Mouse (Mus musculus): Measurements from ENCODE around the gene Akna. TPM values are rescaled to one million over a fixed set of nuclear protein-coding genes. Genes with fewer than 3 reads are reported as not detected.

The Akna gene
- total RNA-seq, 1 experiment = 2.7 TPM

DNA sequence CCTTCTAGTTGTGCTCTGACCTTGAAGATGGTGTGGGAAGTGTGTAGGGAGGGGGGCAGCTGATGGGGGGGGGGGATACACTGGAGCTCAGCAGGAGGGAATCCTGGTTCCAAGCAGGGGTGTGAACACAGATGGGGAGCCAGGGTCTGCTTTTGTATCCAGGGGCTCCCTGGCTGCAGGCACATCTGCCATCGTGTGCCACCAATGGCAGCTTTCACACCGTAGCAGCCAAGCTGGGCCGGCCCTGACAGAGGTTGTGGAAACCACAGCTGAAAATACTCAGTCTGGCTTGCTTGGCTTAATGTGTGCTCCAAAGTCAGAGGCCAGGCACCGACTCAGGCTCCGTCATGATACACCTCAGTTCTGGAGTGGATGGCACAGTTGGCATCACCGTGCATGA, 15.1 kb downstream of the Akna start:
- in situ Hi-C loops (cut with MboI; ENCODE audit: low sequenced_read_pairs in 2 of 2, unreplicated experiment in 2 of 2) = no loop called here
- peaks cover 0 to 11% of the 10 kb centered on the region in 2 experiments; a peak in 1 of 4 replicates for H3K4me1 ChIP-seq (ENCODE audit: control insufficient read depth in 2 of 2, insufficient read depth in 2 of 2, low read length in 2 of 2, poor library complexity in 1 of 2)
- TF ChIP-seq HCFC1 (IDR thresholded peaks at IDR 0.05; ENCODE audit: borderline replicate concordance, insufficient read depth, low read length) (no peak), ZNF384 (IDR thresholded peaks at IDR 0.05; ENCODE audit: low read depth, low read length) (no peak), ZC3H11A (IDR thresholded peaks at IDR 0.05; ENCODE audit: borderline replicate concordance, low read depth, low read length) (no peak), MAFK (IDR thresholded peaks at IDR 0.05; ENCODE audit: insufficient read depth, low read depth, low read length) (no peak), CHD2 (IDR thresholded peaks at IDR 0.05; ENCODE audit: low read depth, low read length) (no peak)
- H3K4me3 ChIP-seq (ENCODE audit: insufficient read depth in 1 of 2, low read depth in 1 of 2, low read length in 2 of 2, poor library complexity in 1 of 2, severe bottlenecking in 1 of 2) = no peak overlapping the region
- H3K9me3 ChIP-seq (ENCODE audit: control insufficient read depth, insufficient read depth, low read depth, low read length) = no peaks in the 10 kb centered on the region
- no peak overlapping the region for H3K27ac ChIP-seq (ENCODE audit: insufficient read depth, low read depth, low read length, poor library complexity, severe bottlenecking)
- DNase-seq (ENCODE audit: low read depth, low spot score) = no peak
- no peak overlapping the region for H3K9ac ChIP-seq (ENCODE audit: insufficient read depth, low read depth, low read length, poor library complexity, severe bottlenecking)
- no peaks in the 10 kb centered on the region; the same call in 1 of the 2 replicates for H3K36me3 ChIP-seq (ENCODE audit: control insufficient read depth, insufficient read depth, low read length, poor library complexity, severe bottlenecking)

DNA sequence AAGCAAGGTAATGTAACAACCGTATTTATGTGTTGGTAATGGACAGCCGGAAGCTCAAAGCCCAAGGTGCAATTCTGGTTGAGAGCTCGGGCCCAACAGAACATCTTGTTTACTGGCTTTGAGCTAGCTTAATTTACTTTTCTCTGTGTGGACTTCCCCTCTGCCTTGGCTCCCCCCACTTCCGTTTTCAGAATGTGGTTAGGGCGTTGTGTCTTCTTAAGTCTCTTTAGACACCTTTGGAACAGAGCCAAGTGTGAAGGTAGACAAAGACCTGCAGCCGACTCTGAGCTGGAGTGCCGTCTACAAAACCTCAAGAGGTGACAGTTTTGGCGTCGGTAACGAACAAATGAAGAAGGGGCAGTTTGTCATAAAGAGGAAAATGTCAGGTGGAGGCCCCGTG, 17.4 kb downstream of the Akna start:
- in situ Hi-C loops (cut with MboI; ENCODE audit: low sequenced_read_pairs in 2 of 2, unreplicated experiment in 2 of 2) = no loop called here
- no peaks in the 10 kb centered on the region for H3K9me3 ChIP-seq (ENCODE audit: control insufficient read depth, insufficient read depth, low read depth, low read length)
- H3K27ac ChIP-seq (ENCODE audit: insufficient read depth, low read depth, low read length, poor library complexity, severe bottlenecking) = no peak overlapping the region
- H3K4me1 ChIP-seq (ENCODE audit: control insufficient read depth in 2 of 2, insufficient read depth in 2 of 2, low read length in 2 of 2, poor library complexity in 1 of 2) = peaks cover 0 to 6% of the 10 kb centered on the region in 2 experiments; a peak in 1 of 4 replicates
- no peak overlapping the region for H3K4me3 ChIP-seq (ENCODE audit: insufficient read depth in 1 of 2, low read depth in 1 of 2, low read length in 2 of 2, poor library complexity in 1 of 2, severe bottlenecking in 1 of 2)
- no peak for TF ChIP-seq CHD2 (IDR thresholded peaks at IDR 0.05; ENCODE audit: low read depth, low read length)
- TF ChIP-seq HCFC1 (IDR thresholded peaks at IDR 0.05; ENCODE audit: borderline replicate concordance, insufficient read depth, low read length) = no peak
- TF ChIP-seq MAFK (IDR thresholded peaks at IDR 0.05; ENCODE audit: insufficient read depth, low read depth, low read length) = no peak
- TF ChIP-seq ZNF384 (IDR thresholded peaks at IDR 0.05; ENCODE audit: low read depth, low read length) = no peak
- TF ChIP-seq ZC3H11A (IDR thresholded peaks at IDR 0.05; ENCODE audit: borderline replicate concordance, low read depth, low read length) = no peak
- no peak overlapping the region for H3K9ac ChIP-seq (ENCODE audit: insufficient read depth, low read depth, low read length, poor library complexity, severe bottlenecking)
- no peaks in the 10 kb centered on the region; the same call in 1 of the 2 replicates for H3K36me3 ChIP-seq (ENCODE audit: control insufficient read depth, insufficient read depth, low read length, poor library complexity, severe bottlenecking)
- DNase-seq (ENCODE audit: low read depth, low spot score) = no peak

GRCm38 (mm10) chr4:63385253-63385652, 17.9 kb downstream of the Akna start:
- no peak overlapping the region for H3K27ac ChIP-seq (ENCODE audit: insufficient read depth, low read depth, low read length, poor library complexity, severe bottlenecking)
- no peaks in the 10 kb centered on the region for H3K9me3 ChIP-seq (ENCODE audit: control insufficient read depth, insufficient read depth, low read depth, low read length)
- no peak for DNase-seq (ENCODE audit: low read depth, low spot score)
- H3K9ac ChIP-seq (ENCODE audit: insufficient read depth, low read depth, low read length, poor library complexity, severe bottlenecking) = no peak overlapping the region
- in situ Hi-C loops (cut with MboI; ENCODE audit: low sequenced_read_pairs in 2 of 2, unreplicated experiment in 2 of 2) = no loop called here
- no peaks in the 10 kb centered on the region; the same call in 1 of the 2 replicates for H3K36me3 ChIP-seq (ENCODE audit: control insufficient read depth, insufficient read depth, low read length, poor library complexity, severe bottlenecking)
- H3K4me3 ChIP-seq (ENCODE audit: insufficient read depth in 1 of 2, low read depth in 1 of 2, low read length in 2 of 2, poor library complexity in 1 of 2, severe bottlenecking in 1 of 2) = no peak overlapping the region
- peaks cover 0 to 6% of the 10 kb centered on the region in 2 experiments; a peak in 1 of 4 replicates for H3K4me1 ChIP-seq (ENCODE audit: control insufficient read depth in 2 of 2, insufficient read depth in 2 of 2, low read length in 2 of 2, poor library complexity in 1 of 2)
- TF ChIP-seq ZNF384 (IDR thresholded peaks at IDR 0.05; ENCODE audit: low read depth, low read length) (no peak), CHD2 (IDR thresholded peaks at IDR 0.05; ENCODE audit: low read depth, low read length) (no peak), ZC3H11A (IDR thresholded peaks at IDR 0.05; ENCODE audit: borderline replicate concordance, low read depth, low read length) (no peak), HCFC1 (IDR thresholded peaks at IDR 0.05; ENCODE audit: borderline replicate concordance, insufficient read depth, low read length) (no peak), MAFK (IDR thresholded peaks at IDR 0.05; ENCODE audit: insufficient read depth, low read depth, low read length) (no peak)

DNA sequence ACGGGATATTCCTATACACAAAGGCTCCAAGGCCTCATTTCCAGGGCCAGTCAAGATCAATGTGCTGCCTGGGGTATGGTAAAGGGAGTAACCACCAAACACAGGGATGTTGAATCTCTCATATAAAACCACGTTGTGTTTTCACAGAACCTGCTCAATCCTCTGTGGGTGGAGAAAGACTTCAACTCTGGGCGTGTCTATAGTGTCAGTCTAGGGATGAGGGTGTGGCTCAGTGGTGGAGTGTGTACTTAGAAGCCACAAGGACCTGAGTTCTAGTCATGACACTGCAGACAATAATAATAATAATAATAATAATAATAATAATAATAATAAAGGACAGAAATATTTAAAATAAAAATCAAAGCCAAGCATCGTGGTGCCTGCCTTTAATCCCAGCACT, 18.9 kb downstream of the Akna start:
- no peaks in the 10 kb centered on the region; the same call in 1 of the 2 replicates for H3K36me3 ChIP-seq (ENCODE audit: control insufficient read depth, insufficient read depth, low read length, poor library complexity, severe bottlenecking)
- H3K27ac ChIP-seq (ENCODE audit: insufficient read depth, low read depth, low read length, poor library complexity, severe bottlenecking) = no peak overlapping the region
- in situ Hi-C loops (cut with MboI; ENCODE audit: low sequenced_read_pairs in 2 of 2, unreplicated experiment in 2 of 2) = no loop called here
- peaks cover 0 to 4% of the 10 kb centered on the region in 2 experiments; a peak in 1 of 4 replicates for H3K4me1 ChIP-seq (ENCODE audit: control insufficient read depth in 2 of 2, insufficient read depth in 2 of 2, low read length in 2 of 2, poor library complexity in 1 of 2)
- H3K9ac ChIP-seq (ENCODE audit: insufficient read depth, low read depth, low read length, poor library complexity, severe bottlenecking) = no peak overlapping the region
- no peak for TF ChIP-seq ZC3H11A (IDR thresholded peaks at IDR 0.05; ENCODE audit: borderline replicate concordance, low read depth, low read length)
- TF ChIP-seq MAFK (IDR thresholded peaks at IDR 0.05; ENCODE audit: insufficient read depth, low read depth, low read length) = no peak
- TF ChIP-seq HCFC1 (IDR thresholded peaks at IDR 0.05; ENCODE audit: borderline replicate concordance, insufficient read depth, low read length) = no peak
- TF ChIP-seq ZNF384 (IDR thresholded peaks at IDR 0.05; ENCODE audit: low read depth, low read length) = no peak
- TF ChIP-seq CHD2 (IDR thresholded peaks at IDR 0.05; ENCODE audit: low read depth, low read length) = no peak
- H3K4me3 ChIP-seq (ENCODE audit: insufficient read depth in 1 of 2, low read depth in 1 of 2, low read length in 2 of 2, poor library complexity in 1 of 2, severe bottlenecking in 1 of 2) = no peak overlapping the region
- no peak for DNase-seq (ENCODE audit: low read depth, low spot score)
- no peaks in the 10 kb centered on the region for H3K9me3 ChIP-seq (ENCODE audit: control insufficient read depth, insufficient read depth, low read depth, low read length)
